Mouse (Mus musculus): ENCODE data around the gene Tesmin. TPM values are rescaled to one million over a fixed set of nuclear protein-coding genes. Genes with fewer than 3 reads are reported as not detected.

Gene Tesmin
- total RNA-seq (2021), result 1 to 10 TPM; 2.8 to 3.4 TPM

GRCm38 (mm10) chr19:3388629-3389057 is at the start of gene Tesmin:
Tesmin (plus strand) TSS chr19:3388857.
- peak; percentile 94 for DNase-seq

- DNase-seq, result no peak
Measured at GRCm38 (mm10) chr19:3339187-3339586, 49.5 kb upstream of the Tesmin start.

GRCm38 (mm10) chr19:3341021-3341420 is 47.6 kb upstream of the Tesmin start:
- DNase-seq, result no peak

GRCm38 (mm10) chr19:3343929-3344328 is 44.7 kb upstream of the Tesmin start:
- DNase-seq, result no peak

GRCm38 (mm10) chr19:3344636-3345544 is 43.8 kb upstream of the Tesmin start:
- no peak for DNase-seq

GRCm38 (mm10) chr19:3347784-3348183 is 40.9 kb upstream of the Tesmin start:
- DNase-seq, result no peak

GRCm38 (mm10) chr19:3353415-3354111 is 35.1 kb upstream of the Tesmin start:
- DNase-seq, result peak; percentile 92

GRCm38 (mm10) chr19:3355096-3355495 is 33.6 kb upstream of the Tesmin start:
- peak; percentile 66 for DNase-seq

GRCm38 (mm10) chr19:3356516-3356915 is 32.1 kb upstream of the Tesmin start:
- no peak for DNase-seq

- DNase-seq, result no peak
Measured at GRCm38 (mm10) chr19:3357620-3358019, 31.0 kb upstream of the Tesmin start.

GRCm38 (mm10) chr19:3359841-3360588 is 28.6 kb upstream of the Tesmin start:
- DNase-seq, result no peak

- DNase-seq, result no peak
Measured at GRCm38 (mm10) chr19:3363510-3363909, 25.1 kb upstream of the Tesmin start.

GRCm38 (mm10) chr19:3365089-3365488 is 23.6 kb upstream of the Tesmin start:
- DNase-seq, result no peak

- no peak for DNase-seq
Measured at GRCm38 (mm10) chr19:3368276-3368675, 20.4 kb upstream of the Tesmin start.

GRCm38 (mm10) chr19:3373380-3373779 is 15.3 kb upstream of the Tesmin start:
- DNase-seq, result peak; percentile 52

GRCm38 (mm10) chr19:3374028-3374427 is 14.6 kb upstream of the Tesmin start:
- DNase-seq, result peak; percentile 35

GRCm38 (mm10) chr19:3375945-3376495 is 12.6 kb upstream of the Tesmin start:
- DNase-seq, result no peak

GRCm38 (mm10) chr19:3376966-3377715 is 11.5 kb upstream of the Tesmin start:
- DNase-seq, result peak; percentile 19

GRCm38 (mm10) chr19:3378614-3379013 is 10.0 kb upstream of the Tesmin start:
- no peak for DNase-seq

GRCm38 (mm10) chr19:3388061-3388460 is 596 bp upstream of the Tesmin start:
- no peak for DNase-seq

GRCm38 (mm10) chr19:3389089-3389488 is 432 bp downstream of the Tesmin start:
- peak; percentile 94 for DNase-seq

GRCm38 (mm10) chr19:3392384-3392783 is 3.7 kb downstream of the Tesmin start:
- DNase-seq, result no peak

Data from heart, postnatal 4 days (tissue).